Mouse (Mus musculus) kidney, embryonic 15.5 days (tissue): Measurements from ENCODE around the gene Aldh2. TPM values are rescaled to one million over a fixed set of nuclear protein-coding genes. Genes with fewer than 3 reads are reported as not detected.
"Not testable (repeated sequence)": the region's sequence is repeated elsewhere in the genome, so short reads cannot be mapped to it uniquely, and the experiment has no call there.

Experiments
- ATAC-seq: fragments of 200-750 bp; cut with Nextera tagmentation; replicated peaks from 2 replicates; pipeline ENCODE4 v1.8.0; 2017; ENCODE audit warnings: moderate TSS enrichment; ENCODE audit not compliant: low FRiP score
- H3K27ac ChIP-seq: fragments of 300-500 bp; sonication (generic); 2 replicates; pipeline ENCODE4 v1.5.1; 2015; ENCODE audit warnings: mild to moderate bottlenecking, inconsistent platforms
- H3K27me3 ChIP-seq: fragments of 300-500 bp; sonication (generic); 2 replicates; pipeline ENCODE4 v1.6.1; 2015; ENCODE audit warnings: inconsistent platforms
- H3K36me3 ChIP-seq: fragments of 300-500 bp; sonication (generic); 2 replicates; pipeline ENCODE4 v1.6.1; 2015; ENCODE audit warnings: inconsistent platforms
- H3K4me1 ChIP-seq: fragments of 300-500 bp; sonication (generic); 2 replicates; pipeline ENCODE4 v1.6.1; 2015; ENCODE audit warnings: inconsistent platforms
- H3K4me2 ChIP-seq: fragments of 300-500 bp; sonication (generic); 2 replicates; pipeline ENCODE4 v1.6.1; 2015; ENCODE audit warnings: moderate library complexity, mild to moderate bottlenecking, inconsistent platforms
- H3K4me3 ChIP-seq: fragments of 300-500 bp; sonication (generic); replicated peaks from 2 replicates; pipeline ENCODE4 v1.5.1; 2015; ENCODE audit warnings: mild to moderate bottlenecking, inconsistent platforms
- H3K9ac ChIP-seq: fragments of 300-500 bp; sonication (generic); 2 replicates; pipeline ENCODE4 v1.6.1; 2015; ENCODE audit warnings: mild to moderate bottlenecking, inconsistent platforms
- H3K9me3 ChIP-seq: fragments of 300-500 bp; sonication (generic); replicated peaks from 2 replicates; pipeline ENCODE4 v1.6.1; 2016; ENCODE audit warnings: inconsistent platforms
- WGBS: fragments of 180-500 bp; shearing (Covaris S2); methylation state at CpG from one replicate; pipeline ENCODE4 v1.1.7; 2015; ENCODE audit warnings: mixed read lengths; 5-methylcytosine and 5-hydroxymethylcytosine counted together
- polyA plus RNA-seq: library from polyadenylated mRNA; unstranded; fragments of >200 nt; fragmentation: Nextera tagmentation; extraction: Ambion mirVana; gene quantifications from 2 replicates; pipeline ENCODE4 v1.2.1, GENCODE M21; 2015

Aldh2 gene
- polyA plus RNA-seq, 1 experiment from 2014 or later, result 222 TPM

DNA sequence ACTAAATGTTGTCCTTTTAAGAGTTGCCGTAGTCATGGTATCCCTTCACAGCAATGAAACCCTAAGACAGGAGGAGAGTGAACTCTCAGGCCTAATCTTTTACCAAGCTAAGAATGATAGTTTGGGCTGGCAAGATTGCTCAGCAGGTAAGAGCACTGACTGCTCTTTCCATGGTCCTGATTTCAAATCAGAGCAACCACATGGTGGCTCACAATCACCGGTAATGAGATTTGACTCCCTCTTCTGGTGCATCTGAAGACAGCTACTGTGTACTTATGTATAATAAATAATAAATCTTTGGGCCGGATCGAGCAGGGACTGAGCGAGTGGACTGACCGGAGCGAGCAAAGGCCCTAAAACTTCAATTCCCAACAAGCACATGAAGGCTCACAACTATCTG is 52.4 kb downstream of the Aldh2 start:
- Histone ChIP-seq H3K4me3 (no peak overlapping the region), H3K9ac (no peak overlapping the region), H3K4me2 (no peak overlapping the region), H3K27ac (no peak overlapping the region), H3K36me3 (peaks cover 24% of the 10 kb centered on the region), H3K4me1 (peaks cover 23% of the 10 kb centered on the region), H3K27me3 (no peaks in the 10 kb centered on the region), H3K9me3 (no peaks in the 10 kb centered on the region)
- WGBS, result 79% methylated on average over 7 of the region's 7 CpGs
- no peak for ATAC-seq

DNA sequence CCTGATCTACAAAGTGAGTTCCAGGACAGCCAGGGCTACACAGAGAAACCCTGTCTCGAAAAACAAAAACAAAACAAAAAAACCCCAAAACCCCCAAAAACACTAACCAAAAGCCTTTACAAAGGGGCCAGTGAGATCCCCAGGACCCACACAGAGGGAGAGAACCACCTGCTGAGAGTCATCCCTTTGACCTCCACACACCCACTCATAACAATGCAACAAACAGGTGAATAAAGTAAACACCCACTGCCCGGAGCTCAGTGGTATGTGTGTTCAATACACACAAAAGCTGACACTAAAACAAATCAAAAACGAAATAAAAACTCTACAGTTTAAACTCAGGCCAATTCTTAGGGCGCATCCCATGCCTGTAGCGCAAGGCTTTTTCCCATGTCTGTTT is 53.6 kb downstream of the Aldh2 start:
- Histone ChIP-seq H3K9ac (no peak overlapping the region), H3K4me2 (no peak overlapping the region), H3K9me3 (no peaks in the 10 kb centered on the region), H3K4me1 (peaks cover 22% of the 10 kb centered on the region), H3K27ac (no peak overlapping the region), H3K4me3 (no peak overlapping the region), H3K36me3 (peaks cover 35% of the 10 kb centered on the region), H3K27me3 (no peaks in the 10 kb centered on the region)
- 93% methylated on average over 5 of the region's 5 CpGs for WGBS
- ATAC-seq, result no peak

DNA sequence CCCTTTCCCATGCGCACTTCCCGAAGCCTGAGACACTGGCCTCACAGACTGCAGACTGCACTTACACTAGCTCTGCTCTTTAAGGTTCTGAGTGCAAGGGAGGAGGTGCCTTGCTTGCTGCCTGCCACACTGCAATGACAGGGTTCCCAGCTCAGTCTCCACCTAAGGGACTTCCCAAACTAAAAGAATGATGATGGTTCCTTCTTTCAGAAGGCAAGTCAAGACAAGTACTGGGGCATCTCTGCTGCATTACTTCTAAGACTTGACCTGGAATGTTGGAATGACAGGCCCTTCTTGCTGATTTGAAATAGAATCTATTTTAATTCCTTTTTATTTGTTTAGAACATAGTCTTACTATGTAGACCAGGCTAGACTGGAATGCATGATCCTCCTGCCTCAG is 56.0 kb downstream of the Aldh2 start:
- Histone ChIP-seq H3K9ac (no peak overlapping the region), H3K4me2 (no peak overlapping the region), H3K9me3 (no peaks in the 10 kb centered on the region), H3K27ac (no peak overlapping the region), H3K36me3 (peaks cover 58% of the 10 kb centered on the region), H3K4me3 (no peak overlapping the region), H3K4me1 (peaks cover 3% of the 10 kb centered on the region; the same call in 1 of the 2 replicates), H3K27me3 (no peaks in the 10 kb centered on the region)
- WGBS, result 86% methylated on average over 2 of the region's 2 CpGs
- ATAC-seq, result no peak

DNA sequence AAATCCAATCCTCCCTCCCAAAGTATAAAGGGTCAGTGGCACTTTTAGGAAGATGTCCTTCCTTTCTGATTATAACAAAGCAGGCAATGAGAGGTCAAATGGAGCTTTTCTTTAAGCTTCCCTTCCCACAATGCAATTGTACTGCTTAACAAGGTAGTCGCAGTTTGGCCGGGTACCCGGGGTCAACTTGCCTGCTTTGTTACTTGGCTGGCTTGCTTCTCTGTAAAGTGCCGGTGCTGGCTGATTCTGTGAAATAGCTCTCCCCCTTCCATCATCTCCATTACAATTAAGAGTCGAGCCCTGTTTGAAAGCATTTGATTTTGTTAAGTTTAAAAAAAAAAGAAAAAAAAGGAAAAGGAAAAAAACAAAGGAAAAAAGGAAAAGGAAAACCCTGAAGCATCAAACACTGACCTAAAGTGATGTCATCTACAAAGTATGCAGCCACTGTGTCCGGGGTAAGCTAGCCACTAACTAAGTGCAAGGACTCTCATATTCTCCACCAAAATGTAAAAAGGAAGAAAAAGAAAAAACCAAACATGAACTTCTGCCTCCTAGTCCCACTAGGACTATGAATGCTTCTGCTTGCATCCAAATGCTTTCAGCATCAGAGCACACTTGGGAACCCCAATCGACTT is 56.6 kb downstream of the Aldh2 start:
- ATAC-seq, result no peak
- H3K4me1 ChIP-seq, result no peaks in the 10 kb centered on the region
- H3K4me3 ChIP-seq, result no peak overlapping the region
- no peaks in the 10 kb centered on the region for H3K27me3 ChIP-seq
- no peak overlapping the region for H3K9ac ChIP-seq
- H3K27ac ChIP-seq, result no peak overlapping the region
- no peaks in the 10 kb centered on the region for H3K9me3 ChIP-seq
- no peak overlapping the region for H3K4me2 ChIP-seq
- peaks cover 64% of the 10 kb centered on the region for H3K36me3 ChIP-seq
- WGBS, result 73% methylated on average over 7 of the region's 7 CpGs

DNA sequence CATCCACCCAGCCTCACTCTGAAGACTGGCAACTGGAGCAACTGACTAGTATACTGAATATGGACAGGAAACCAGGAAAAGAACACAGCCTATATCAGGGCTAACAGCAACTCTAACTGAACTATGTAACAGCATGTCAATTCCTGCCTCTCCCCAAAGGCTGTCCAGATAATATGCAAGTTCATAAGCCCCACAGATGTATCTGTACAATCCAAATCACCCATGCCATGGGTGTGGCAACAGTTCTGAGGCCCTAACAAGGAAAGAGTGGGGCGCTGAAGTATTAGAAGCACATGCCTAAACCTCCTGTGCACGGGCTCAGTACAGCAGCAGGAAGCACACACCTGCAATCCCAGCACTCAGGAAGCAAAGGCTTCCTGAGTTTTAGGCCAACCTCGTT is 58.5 kb downstream of the Aldh2 start:
- peaks cover 82% of the 10 kb centered on the region for H3K36me3 ChIP-seq
- no peaks in the 10 kb centered on the region for H3K4me1 ChIP-seq
- 86% methylated on average over 3 of the region's 3 CpGs for WGBS
- no peak overlapping the region for H3K9ac ChIP-seq
- H3K27ac ChIP-seq, result no peak overlapping the region
- no peak overlapping the region for H3K4me2 ChIP-seq
- H3K9me3 ChIP-seq, result no peaks in the 10 kb centered on the region
- H3K27me3 ChIP-seq, result no peaks in the 10 kb centered on the region
- ATAC-seq, result no peak
- H3K4me3 ChIP-seq, result no peak overlapping the region

DNA sequence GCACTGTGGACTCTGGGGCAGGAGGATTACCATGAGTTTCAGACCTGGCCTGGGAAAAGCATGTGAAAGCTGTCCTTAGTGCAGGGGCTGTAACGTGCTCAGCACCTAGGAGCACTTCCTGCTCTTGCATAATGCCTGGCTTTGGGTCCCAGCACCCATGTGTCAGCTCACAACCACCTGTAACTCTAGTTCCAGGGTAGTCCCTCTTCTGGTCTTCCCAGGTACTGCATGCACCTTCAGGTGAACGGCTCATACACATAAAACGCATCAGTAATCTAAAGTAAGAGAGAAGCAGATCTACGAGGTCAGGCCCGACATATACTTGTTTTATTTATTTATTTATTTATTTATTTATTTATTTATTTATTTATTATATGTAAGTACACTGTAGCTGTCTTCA is 59.1 kb downstream of the Aldh2 start:
- H3K27me3 ChIP-seq, result no peaks in the 10 kb centered on the region
- H3K4me2 ChIP-seq, result no peak overlapping the region
- H3K4me3 ChIP-seq, result no peak overlapping the region
- 92% methylated on average over 5 of the region's 5 CpGs for WGBS
- H3K9ac ChIP-seq, result no peak overlapping the region
- no peak for ATAC-seq
- H3K9me3 ChIP-seq, result no peaks in the 10 kb centered on the region
- no peaks in the 10 kb centered on the region for H3K4me1 ChIP-seq
- H3K27ac ChIP-seq, result no peak overlapping the region
- H3K36me3 ChIP-seq, result peaks cover 86% of the 10 kb centered on the region

DNA sequence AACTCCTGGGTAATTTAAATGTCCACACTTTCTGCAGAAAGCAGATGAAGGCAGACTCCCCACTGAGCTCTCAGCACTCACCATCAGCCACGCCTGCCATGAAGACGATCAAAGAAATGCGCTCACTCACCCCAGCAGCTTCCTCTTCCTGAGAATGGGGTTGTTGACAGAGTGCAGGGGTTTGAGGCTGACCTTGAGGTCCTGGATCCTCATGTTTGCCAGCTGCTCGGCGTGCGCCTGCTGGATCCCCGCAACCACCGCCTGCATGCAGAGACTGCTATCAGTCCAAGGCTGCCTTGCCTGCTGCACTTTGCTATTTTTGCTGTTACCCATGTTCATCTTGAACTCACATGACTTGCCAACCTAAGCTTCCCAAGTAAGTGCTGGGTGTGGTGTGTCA is 66.7 kb downstream of the Aldh2 start:
- Histone ChIP-seq H3K4me2 (no peak overlapping the region), H3K27ac (no peak overlapping the region), H3K27me3 (no peaks in the 10 kb centered on the region), H3K4me1 (no peaks in the 10 kb centered on the region), H3K9ac (no peak overlapping the region), H3K4me3 (no peak overlapping the region), H3K9me3 (no peaks in the 10 kb centered on the region), H3K36me3 (peaks cover 90% of the 10 kb centered on the region)
- ATAC-seq, result no peak
- 92% methylated on average over 8 of the region's 8 CpGs for WGBS

DNA sequence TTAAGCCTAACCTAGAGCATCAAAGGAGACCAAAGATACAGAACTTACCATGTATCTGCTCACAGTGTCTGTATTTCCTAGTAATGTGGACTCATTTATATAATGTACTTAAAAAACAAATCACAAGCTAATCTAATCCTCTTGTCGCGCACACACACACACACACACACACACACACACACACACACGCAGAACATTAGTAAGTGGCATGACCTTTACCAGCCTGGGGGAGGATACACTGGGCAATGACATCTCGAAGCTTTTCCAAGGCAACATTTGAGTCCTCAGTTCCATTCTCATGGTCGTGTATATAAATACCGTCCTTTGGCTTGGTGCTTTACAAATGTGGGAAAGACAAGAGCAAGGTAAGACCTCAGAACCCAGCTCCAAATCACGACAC is 67.1 kb downstream of the Aldh2 start:
- Histone ChIP-seq H3K4me1 (no peaks in the 10 kb centered on the region), H3K27me3 (no peaks in the 10 kb centered on the region), H3K9me3 (no peaks in the 10 kb centered on the region), H3K4me2 (no peak overlapping the region), H3K27ac (no peak overlapping the region), H3K9ac (no peak overlapping the region), H3K36me3 (peaks cover 90% of the 10 kb centered on the region), H3K4me3 (no peak overlapping the region)
- ATAC-seq, result no peak
- 85% methylated on average over 7 of the region's 7 CpGs for WGBS

DNA sequence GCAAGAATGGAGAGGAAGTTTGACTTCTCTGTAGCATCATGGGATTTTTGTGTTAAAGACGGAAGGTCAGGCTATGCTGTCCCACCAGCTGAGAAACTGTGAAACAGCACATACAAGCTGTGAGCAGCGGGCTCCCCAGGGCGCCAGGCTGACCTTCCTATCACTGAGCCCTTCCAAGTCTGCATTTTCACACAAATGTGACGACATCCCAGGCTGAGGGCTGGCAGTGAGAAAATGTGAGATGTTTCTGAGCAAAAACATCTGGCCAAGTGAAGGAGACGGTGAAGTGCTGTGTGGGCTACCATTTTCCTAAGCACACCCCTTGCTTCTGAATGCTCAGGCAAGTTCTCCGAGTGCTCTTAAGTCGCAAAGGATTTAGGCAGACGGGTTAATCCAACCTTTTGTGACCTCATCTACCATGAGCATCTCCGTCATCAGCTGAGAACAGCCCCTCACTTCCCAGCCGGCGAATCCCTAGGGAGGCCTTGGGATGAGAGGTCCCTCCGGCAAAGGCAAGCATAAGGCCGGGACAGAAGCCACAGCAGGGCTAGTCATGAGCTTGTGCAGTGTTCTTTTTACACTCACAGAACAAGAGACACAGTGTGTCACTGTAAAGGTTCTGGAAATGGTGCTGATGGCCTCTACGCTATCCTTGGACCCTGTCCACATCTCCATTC is 67.7 kb downstream of the Aldh2 start:
- no peaks in the 10 kb centered on the region for H3K9me3 ChIP-seq
- no peak overlapping the region for H3K4me3 ChIP-seq
- peaks cover 90% of the 10 kb centered on the region for H3K36me3 ChIP-seq
- no peak overlapping the region for H3K4me2 ChIP-seq
- no peak overlapping the region for H3K27ac ChIP-seq
- no peak overlapping the region for H3K9ac ChIP-seq
- no peak for ATAC-seq
- WGBS, result 84% methylated on average over 14 of the region's 14 CpGs
- H3K27me3 ChIP-seq, result no peaks in the 10 kb centered on the region
- no peaks in the 10 kb centered on the region for H3K4me1 ChIP-seq

DNA sequence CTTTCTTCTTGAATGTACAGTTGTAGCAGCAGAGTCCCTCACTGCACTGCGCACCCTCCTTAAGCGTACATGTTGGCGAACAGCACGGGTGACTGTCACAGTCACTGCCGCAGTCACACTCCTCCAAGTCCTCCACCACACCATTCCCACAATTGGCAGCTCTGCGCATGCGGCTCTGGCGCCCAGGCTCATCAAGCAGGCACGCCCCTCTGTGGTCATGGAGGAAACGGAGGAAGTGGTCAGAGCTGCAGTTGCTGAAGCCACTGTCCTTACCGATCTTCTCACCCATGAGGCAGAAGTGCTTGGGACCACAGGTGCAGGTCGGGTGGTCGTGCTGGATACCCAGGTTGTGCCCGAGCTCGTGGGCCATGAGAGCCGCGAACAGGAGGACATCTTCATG is 73.9 kb downstream of the Aldh2 start:
- not testable (repeated sequence) for H3K9ac ChIP-seq, H3K4me2 ChIP-seq, H3K27ac ChIP-seq, H3K27me3 ChIP-seq, H3K4me3 ChIP-seq, ATAC-seq, H3K4me1 ChIP-seq, H3K9me3 ChIP-seq
- peaks cover 58% of the 10 kb centered on the region for H3K36me3 ChIP-seq
- 90% methylated on average over 11 of the region's 17 CpGs for WGBS

DNA sequence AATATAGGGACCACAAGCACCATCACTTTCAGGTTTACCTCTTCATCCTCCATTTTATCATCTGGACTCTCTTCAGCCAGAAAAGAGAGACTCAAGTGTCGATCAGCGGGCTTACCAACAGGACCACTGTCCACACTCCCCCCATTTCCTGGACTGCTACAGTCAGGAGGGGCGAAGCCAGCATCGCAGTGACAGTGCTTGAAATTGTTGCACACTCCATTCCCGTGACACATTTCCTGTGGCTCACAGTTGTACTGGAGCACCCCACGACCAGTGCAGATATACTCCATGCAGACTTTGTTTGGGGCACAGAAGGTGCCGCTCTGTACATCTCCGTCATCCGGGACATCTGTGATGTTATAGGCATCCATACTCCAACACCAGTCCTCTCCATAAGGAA is 74.6 kb downstream of the Aldh2 start:
- H3K9ac ChIP-seq, result no peak overlapping the region
- 89% methylated on average over 9 of the region's 9 CpGs for WGBS
- H3K36me3 ChIP-seq, result peaks cover 50% of the 10 kb centered on the region
- no peaks in the 10 kb centered on the region for H3K4me1 ChIP-seq
- no peak for ATAC-seq
- H3K9me3 ChIP-seq, result no peaks in the 10 kb centered on the region
- H3K27me3 ChIP-seq, result no peaks in the 10 kb centered on the region
- no peak overlapping the region for H3K4me2 ChIP-seq
- H3K27ac ChIP-seq, result no peak overlapping the region
- no peak overlapping the region for H3K4me3 ChIP-seq
